Mouse (Mus musculus) cerebellum, adult 2 months (tissue): Measurements from ENCODE around the gene Lgals3bp.

Experiments
- CTCF ChIP-seq: fragments of 200-500 bp; IDR thresholded peaks from 2 replicates; pipeline ENCODE4 v1.5.1; 2011; ENCODE audit warnings: low read depth, mild to moderate bottlenecking, control low read depth, low read length, moderate library complexity, borderline replicate concordance; ENCODE audit not compliant: insufficient read depth
- POLR2A ChIP-seq: fragments of 200-500 bp; IDR thresholded peaks from 2 replicates; pipeline ENCODE4 v1.6.1; 2011; ENCODE audit warnings: low read length, control low read depth, borderline replicate concordance; ENCODE audit not compliant: insufficient read depth

GRCm38 (mm10) chr11:118360907-118361341 is 41.0 kb downstream of the Lgals3bp start:
- no peak for TF ChIP-seq CTCF
- no peak for TF ChIP-seq POLR2A
